Mouse (Mus musculus): ENCODE results near the gene Tet2. TPM values are rescaled to one million over a fixed set of nuclear protein-coding genes. Genes with fewer than 3 reads are reported as not detected.
"Not testable (repeated sequence)": the region's sequence is repeated elsewhere in the genome, so short reads cannot be mapped to it uniquely, and the experiment has no call there.

Tet2 gene
- polyA plus RNA-seq, 1 experiment from 2014 or later: 14.7 TPM

- H3K27me3 ChIP-seq (ENCODE audit: poor library complexity, severe bottlenecking): peaks cover 8% of the 10 kb centered on the region
- H3K27ac ChIP-seq: peak overlapping the region; percentile 93
- DNase-seq (ENCODE audit: extremely low spot score, low spot score): peak; percentile 79
- H3K4me3 ChIP-seq: peak overlapping the region; percentile 88
- peaks cover 21% of the 10 kb centered on the region for H3K4me1 ChIP-seq
- H3K36me3 ChIP-seq (replicated peaks): no peaks in the 10 kb centered on the region
- WGBS: under 1% methylated on average over 50 of the region's 52 CpGs
- H3K9me3 ChIP-seq: no peaks in the 10 kb centered on the region
Measured at GRCm38 (mm10) chr3:133544131-133544550, 798 bp downstream of the Tet2 start.

GRCm38 (mm10) chr3:133543101-133544020 lies 1.6 kb downstream of the Tet2 start:
- H3K36me3 ChIP-seq (replicated peaks): peaks cover 4% of the 10 kb centered on the region
- peaks cover 8% of the 10 kb centered on the region for H3K27me3 ChIP-seq (ENCODE audit: poor library complexity, severe bottlenecking)
- H3K4me3 ChIP-seq: peak overlapping the region; percentile 88
- peak; percentile 79 for DNase-seq (ENCODE audit: extremely low spot score, low spot score)
- H3K9me3 ChIP-seq: peaks cover 4% of the 10 kb centered on the region; the same call in 1 of the 2 replicates
- H3K27ac ChIP-seq: peak overlapping the region; percentile 93
- WGBS: 0% methylated on average over 21 of the region's 21 CpGs
- H3K4me1 ChIP-seq: peaks cover 21% of the 10 kb centered on the region

- no peak overlapping the region for H3K27ac ChIP-seq
- H3K4me3 ChIP-seq: peak overlapping the region; percentile 88; the same call in 1 of the 2 replicates
Measured at GRCm38 (mm10) chr3:133542084-133542483, 2.9 kb downstream of the Tet2 start.

GRCm38 (mm10) chr3:133541000-133541399 lies 3.9 kb downstream of the Tet2 start:
- H3K27ac ChIP-seq: no peak overlapping the region
- peaks cover 21% of the 10 kb centered on the region for H3K4me1 ChIP-seq
- peaks cover 4% of the 10 kb centered on the region; the same call in 1 of the 2 replicates for H3K9me3 ChIP-seq
- DNase-seq (ENCODE audit: extremely low spot score, low spot score): no peak
- peaks cover 7% of the 10 kb centered on the region for H3K27me3 ChIP-seq (ENCODE audit: poor library complexity, severe bottlenecking)
- H3K36me3 ChIP-seq (replicated peaks): peaks cover 25% of the 10 kb centered on the region
- H3K4me3 ChIP-seq: no peak overlapping the region

More at GRCm38 (mm10) chr3:133542084-133542483, 2.9 kb downstream of the Tet2 start:
- H3K9me3 ChIP-seq: peaks cover 4% of the 10 kb centered on the region; the same call in 1 of the 2 replicates
- no peak for DNase-seq (ENCODE audit: extremely low spot score, low spot score)
- peaks cover 8% of the 10 kb centered on the region for H3K27me3 ChIP-seq (ENCODE audit: poor library complexity, severe bottlenecking)
- peaks cover 16% of the 10 kb centered on the region for H3K36me3 ChIP-seq (replicated peaks)
- peaks cover 21% of the 10 kb centered on the region for H3K4me1 ChIP-seq

- no peak for DNase-seq (ENCODE audit: extremely low spot score, low spot score)
- Histone ChIP-seq H3K27ac (no peak overlapping the region), H3K4me1 (peaks cover 18% of the 10 kb centered on the region), H3K9me3 (peaks cover 4% of the 10 kb centered on the region; the same call in 1 of the 2 replicates), H3K36me3 (replicated peaks) (peaks cover 25% of the 10 kb centered on the region), H3K27me3 (ENCODE audit: poor library complexity, severe bottlenecking) (no peaks in the 10 kb centered on the region), H3K4me3 (no peak overlapping the region)
- 86% methylated on average over 4 of the region's 4 CpGs for WGBS
Measured at GRCm38 (mm10) chr3:133539991-133540390, 4.9 kb downstream of the Tet2 start.

GRCm38 (mm10) chr3:133538499-133538898 lies 6.4 kb downstream of the Tet2 start:
- peaks cover 25% of the 10 kb centered on the region for H3K36me3 ChIP-seq (replicated peaks)
- peaks cover 25% of the 10 kb centered on the region for H3K4me1 ChIP-seq
- not testable (repeated sequence) for DNase-seq (ENCODE audit: extremely low spot score, low spot score); H3K4me3 ChIP-seq; H3K27ac ChIP-seq; H3K27me3 ChIP-seq (ENCODE audit: poor library complexity, severe bottlenecking); H3K9me3 ChIP-seq
- 89% methylated on average over 3 of the region's 4 CpGs for WGBS

GRCm38 (mm10) chr3:133535644-133536043 lies 9.3 kb downstream of the Tet2 start:
- Histone ChIP-seq H3K27ac (no peak overlapping the region), H3K4me3 (no peak overlapping the region), H3K9me3 (peaks cover 4% of the 10 kb centered on the region; the same call in 1 of the 2 replicates), H3K36me3 (replicated peaks) (peaks cover 25% of the 10 kb centered on the region), H3K4me1 (peaks cover 13% of the 10 kb centered on the region), H3K27me3 (ENCODE audit: poor library complexity, severe bottlenecking) (no peaks in the 10 kb centered on the region)
- 84% methylated on average over 6 of the region's 6 CpGs for WGBS
- no peak for DNase-seq (ENCODE audit: extremely low spot score, low spot score)

GRCm38 (mm10) chr3:133534066-133534465 lies 10.9 kb downstream of the Tet2 start:
- no peaks in the 10 kb centered on the region for H3K27me3 ChIP-seq (ENCODE audit: poor library complexity, severe bottlenecking)
- DNase-seq (ENCODE audit: extremely low spot score, low spot score): no peak
- peaks cover 25% of the 10 kb centered on the region for H3K36me3 ChIP-seq (replicated peaks)
- H3K4me3 ChIP-seq: no peak overlapping the region
- H3K27ac ChIP-seq: no peak overlapping the region
- 9% methylated on average over 6 of the region's 6 CpGs for WGBS
- H3K9me3 ChIP-seq: peaks cover 4% of the 10 kb centered on the region; the same call in 1 of the 2 replicates
- H3K4me1 ChIP-seq: peaks cover 13% of the 10 kb centered on the region

GRCm38 (mm10) chr3:133533272-133533995 lies 11.5 kb downstream of the Tet2 start:
- Histone ChIP-seq H3K27me3 (ENCODE audit: poor library complexity, severe bottlenecking) (no peaks in the 10 kb centered on the region), H3K36me3 (replicated peaks) (peaks cover 21% of the 10 kb centered on the region), H3K27ac (no peak overlapping the region), H3K4me1 (peaks cover 13% of the 10 kb centered on the region), H3K4me3 (no peak overlapping the region), H3K9me3 (no peaks in the 10 kb centered on the region)
- WGBS: 49% methylated on average over 11 of the region's 11 CpGs
- DNase-seq (ENCODE audit: extremely low spot score, low spot score): no peak

GRCm38 (mm10) chr3:133532806-133533205 lies 12.1 kb downstream of the Tet2 start:
- no peak for DNase-seq (ENCODE audit: extremely low spot score, low spot score)
- peaks cover 16% of the 10 kb centered on the region for H3K36me3 ChIP-seq (replicated peaks)
- 72% methylated on average over 3 of the region's 3 CpGs for WGBS
- H3K9me3 ChIP-seq: no peaks in the 10 kb centered on the region
- H3K4me1 ChIP-seq: peaks cover 13% of the 10 kb centered on the region
- no peak overlapping the region for H3K27ac ChIP-seq
- no peak overlapping the region for H3K4me3 ChIP-seq
- no peaks in the 10 kb centered on the region for H3K27me3 ChIP-seq (ENCODE audit: poor library complexity, severe bottlenecking)

GRCm38 (mm10) chr3:133532252-133532651 lies 12.7 kb downstream of the Tet2 start:
- DNase-seq (ENCODE audit: extremely low spot score, low spot score): no peak
- 92% methylated on average over 6 of the region's 6 CpGs for WGBS
- no peak overlapping the region for H3K4me3 ChIP-seq
- peaks cover 11% of the 10 kb centered on the region for H3K36me3 ChIP-seq (replicated peaks)
- H3K27ac ChIP-seq: no peak overlapping the region
- H3K27me3 ChIP-seq (ENCODE audit: poor library complexity, severe bottlenecking): no peaks in the 10 kb centered on the region
- no peaks in the 10 kb centered on the region for H3K9me3 ChIP-seq
- peaks cover 13% of the 10 kb centered on the region for H3K4me1 ChIP-seq

GRCm38 (mm10) chr3:133531101-133531500 lies 13.8 kb downstream of the Tet2 start:
- no peak for DNase-seq (ENCODE audit: extremely low spot score, low spot score)
- Histone ChIP-seq H3K4me3 (no peak overlapping the region), H3K4me1 (peaks cover 13% of the 10 kb centered on the region), H3K9me3 (no peaks in the 10 kb centered on the region), H3K36me3 (replicated peaks) (peaks cover 1% of the 10 kb centered on the region), H3K27ac (no peak overlapping the region), H3K27me3 (ENCODE audit: poor library complexity, severe bottlenecking) (no peaks in the 10 kb centered on the region)
- WGBS: 97% methylated on average over 2 of the region's 2 CpGs

- H3K4me1 ChIP-seq: peaks cover 13% of the 10 kb centered on the region
- 78% methylated on average over 3 of the region's 3 CpGs for WGBS
- no peak for DNase-seq (ENCODE audit: extremely low spot score, low spot score)
- H3K27me3 ChIP-seq (ENCODE audit: poor library complexity, severe bottlenecking): no peaks in the 10 kb centered on the region
- H3K9me3 ChIP-seq: no peaks in the 10 kb centered on the region
- no peaks in the 10 kb centered on the region for H3K36me3 ChIP-seq (replicated peaks)
- H3K4me3 ChIP-seq: no peak overlapping the region
- H3K27ac ChIP-seq: no peak overlapping the region
Measured at GRCm38 (mm10) chr3:133530664-133531063, 14.3 kb downstream of the Tet2 start.

Measured in forebrain, embryonic 10.5 days (tissue).